Mouse (Mus musculus) heart, adult 10 weeks (tissue): ENCODE measurements around the gene Unc5b. TPM values are rescaled to one million over a fixed set of nuclear protein-coding genes. Genes with fewer than 3 reads are reported as not detected.

Experiments
- polyA plus RNA-seq: library from polyadenylated mRNA; stranded (reverse); fragments of 350-450 nt; fragmentation: Illumina TruSeq; extraction: RNeasy Lipid Tissue Mini Kit (QIAGEN cat#74804); gene quantifications from one replicate; pipeline ENCODE4 v1.2.3, GENCODE M21; 2014; ENCODE audit warnings: low read depth, low replicate concordance

Gene Unc5b
- polyA plus RNA-seq, result 10.6 TPM

GRCm38 (mm10) chr10:60831379-60831778, at the start of gene Unc5b:
TSS of gene Unc5b (minus strand) at chr10:60831581.

GRCm38 (mm10) chr10:60752040-60753020, 79.1 kb downstream of the Unc5b start, which contains the start of gene Slc29a3:
TSS of gene Slc29a3 (minus strand) at chr10:60752794.

Other genes with a start within 250 kb of the Unc5b start
- 3.8 TPM for gene Cdh23, start 135.1 kb downstream of the Unc5b start, polyA plus RNA-seq
- gene Slc29a3, start 78.8 kb downstream of the Unc5b start, polyA plus RNA-seq, result 2.6 TPM